Mouse (Mus musculus) liver, embryonic 14.5 days (tissue): Measurements from ENCODE around the gene Gclc.

ENCODE experiments used
- CTCF ChIP-seq: IDR thresholded peaks from 2 replicates; pipeline ENCODE4 v1.5.1; 2016; ENCODE audit warnings: antibody characterized with exemption, low read depth, control low read depth
- EP300 ChIP-seq: IDR thresholded peaks from 2 replicates; pipeline ENCODE4 v1.6.1; 2016; ENCODE audit warnings: antibody characterized with exemption, low read depth

DNA sequence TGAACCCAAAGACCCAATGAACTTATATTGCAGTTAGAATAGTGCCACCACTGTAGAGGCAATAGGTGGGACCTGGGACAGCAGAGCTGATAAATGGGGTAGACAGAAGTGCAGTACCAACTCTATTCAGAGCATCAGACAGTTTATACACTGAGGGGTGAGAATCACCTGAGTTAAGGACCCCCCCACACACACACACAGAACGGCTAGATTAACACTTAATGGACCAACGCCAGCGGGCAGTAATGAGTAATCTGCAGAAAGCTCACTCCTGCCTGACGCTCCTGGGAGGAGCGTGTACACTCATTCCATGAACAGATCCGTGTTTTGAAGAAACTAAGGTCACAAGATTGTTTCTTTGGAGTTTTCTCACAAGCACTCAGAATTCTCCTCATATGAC lies 5.4 kb downstream of the Gclc start:
- TF ChIP-seq CTCF (no peak), EP300 (no peak)
